Mouse (Mus musculus): ENCODE measurements at regions not wholly inside any gene's neighbourhood (a gene's known extent, or its start where the extent isn't known, plus 50 kb on each side); places are given as distances from the start of the nearest gene placed in this dataset.

GRCm38 (mm10) chrX:167111059-167111871 lies 97.8 kb downstream of the Tmsb4x start:
- no peak for TF ChIP-seq CTCF (IDR thresholded peaks at IDR 0.05; ENCODE audit: low read depth)
- no peak for TF ChIP-seq EP300 (optimal IDR thresholded peaks at IDR 0.05)

Data from stomach, postnatal 0 days (tissue).